Comparison of ENCODE assay signal across 18 mouse cellular contexts in genomic region chr2:17539737-17540136, GRCm38 (mm10).
A peak's percentile ranks its signal among the peaks of the same experiment; 100 is the strongest.
DNase-seq lines count a peak whose midpoint lies in the region; ATAC-seq and TF ChIP-seq lines count a peak whose summit lies in the region.
"Had no signal": no experiment of that assay in that cellular context is flagged by ENCODE, and none has a peak within 500 bp of the region (broad histone marks: within the 10 kb centered on the region; RNA-seq: fewer than 3 reads in every experiment).

No protein-coding gene starts in this region.

- peak overlapping the region in 1 of 2 experiments; percentile 3; a peak in 1 of 4 replicates for H3K4me3 ChIP-seq in heart, embryonic 14.5 days (ENCODE audit: control insufficient read depth in 1 of 2, insufficient read depth in 1 of 2, low read depth in 1 of 2, low read length in 2 of 2)
- H3K4me3 ChIP-seq in lung, embryonic 14.5 days (ENCODE audit: low read depth, low read length): no peak overlapping the region
- no peak overlapping the region for H3K4me3 ChIP-seq in lung, adult 2 months (replicated peaks; ENCODE audit: extremely low read depth, low read depth, low read length)
- H3K4me3 ChIP-seq in lung, embryonic 16.5 days (ENCODE audit: low read length): no peak overlapping the region
- H3K4me3 ChIP-seq: erythroblast, embryonic 14.5 days; forebrain, embryonic 15.5 days; midbrain, embryonic 12.5 days had no signal

- no peak for DNase-seq in heart, postnatal 10 days
- peak; percentile 71 for DNase-seq in lung, embryonic 14.5 days
- no peak for DNase-seq in lung, adult 2 months
- DNase-seq in lung, postnatal 14 days: peak; percentile 9
- DNase-seq in ovary, postnatal 36 days (ENCODE audit: low spot score): no peak
- DNase-seq: cerebellum, adult 9-10 months; gastrocnemius, postnatal 36 days; kidney, adult 9 months; kidney, postnatal 36 days; liver; right cerebral cortex, postnatal 14 days had no signal

- no peaks in the 10 kb centered on the region for H3K9me3 ChIP-seq in heart, embryonic 14.5 days (ENCODE audit: control insufficient read depth, low read length)
- H3K9me3 ChIP-seq in lung, embryonic 14.5 days (ENCODE audit: low read depth, low read length): no peaks in the 10 kb centered on the region
- no peaks in the 10 kb centered on the region for H3K9me3 ChIP-seq in lung, embryonic 16.5 days (ENCODE audit: control insufficient read depth, low read length)
- H3K9me3 ChIP-seq: forebrain, embryonic 15.5 days; midbrain, embryonic 12.5 days had no signal

- H3K4me2 ChIP-seq in heart, embryonic 14.5 days (ENCODE audit: low read length): peak overlapping the region; percentile 53
- H3K4me2 ChIP-seq in lung, embryonic 14.5 days: no peak overlapping the region
- 0 out of 2 replicates have a peak overlapping the region, but pooled peaks have one; percentile 11 for H3K4me2 ChIP-seq in lung, embryonic 16.5 days (ENCODE audit: low read depth, low read length)
- H3K4me2 ChIP-seq: forebrain, embryonic 15.5 days; midbrain, embryonic 12.5 days had no signal

- intact Hi-C loops in heart, postnatal 10 days (cut with DNase I): no loop called here

- peaks cover 6 to 10% of the 10 kb centered on the region in 2 experiments; a peak in 3 of 4 replicates for H3K4me1 ChIP-seq in heart, embryonic 14.5 days (ENCODE audit: control insufficient read depth in 2 of 2, insufficient read depth in 2 of 2, low read length in 2 of 2)
- H3K4me1 ChIP-seq in lung, embryonic 14.5 days (ENCODE audit: insufficient read depth): no peaks in the 10 kb centered on the region; the same call in 1 of the 2 replicates
- no peaks in the 10 kb centered on the region; the same call in 1 of the 2 replicates for H3K4me1 ChIP-seq in lung, adult 2 months (ENCODE audit: control insufficient read depth, insufficient read depth, low read length)
- H3K4me1 ChIP-seq in lung, embryonic 16.5 days (replicated peaks; ENCODE audit: control insufficient read depth, insufficient read depth, low read length): peaks cover 9% of the 10 kb centered on the region; the same call in 1 of the 2 replicates
- H3K4me1 ChIP-seq: forebrain, embryonic 15.5 days; midbrain, embryonic 12.5 days had no signal

- TF ChIP-seq POLR2A in lung, adult 2 months (IDR thresholded peaks at IDR 0.05; ENCODE audit: borderline replicate concordance, extremely low read depth, low read depth, low read length): no peak

- TF ChIP-seq CTCF in lung, embryonic 14.5 days (IDR thresholded peaks at IDR 0.05; ENCODE audit: low read depth): no peak
- TF ChIP-seq CTCF in lung, adult 2 months (IDR thresholded peaks at IDR 0.05; ENCODE audit: insufficient read depth, low read length): no peak

- H3K27me3 ChIP-seq in heart, embryonic 14.5 days (ENCODE audit: control insufficient read depth, insufficient read depth, low read length): no peaks in the 10 kb centered on the region
- H3K27me3 ChIP-seq in lung, embryonic 14.5 days (ENCODE audit: insufficient read depth, low read length): no peaks in the 10 kb centered on the region
- no peaks in the 10 kb centered on the region for H3K27me3 ChIP-seq in lung, embryonic 16.5 days (ENCODE audit: control insufficient read depth, insufficient read depth, low read depth, low read length)
- H3K27me3 ChIP-seq: forebrain, embryonic 15.5 days; midbrain, embryonic 12.5 days had no signal

- no peaks in the 10 kb centered on the region for H3K36me3 ChIP-seq in heart, embryonic 14.5 days (ENCODE audit: control insufficient read depth, insufficient read depth, low read length)
- H3K36me3 ChIP-seq in lung, embryonic 14.5 days (ENCODE audit: insufficient read depth): no peaks in the 10 kb centered on the region
- H3K36me3 ChIP-seq in lung, embryonic 16.5 days (ENCODE audit: control insufficient read depth, insufficient read depth, low read length): no peaks in the 10 kb centered on the region
- H3K36me3 ChIP-seq: forebrain, embryonic 15.5 days; midbrain, embryonic 12.5 days had no signal

- 31% methylated on average over 10 of the region's 10 CpGs for WGBS in heart, embryonic 14.5 days
- WGBS in lung, embryonic 14.5 days: 39% methylated on average over 10 of the region's 10 CpGs
- 59% methylated on average over 10 of the region's 10 CpGs for WGBS in lung, adult 2 months
- WGBS in lung, embryonic 16.5 days: 47% methylated on average over 10 of the region's 10 CpGs

- H3K27ac ChIP-seq in heart, embryonic 14.5 days (replicated peaks in 1 of 2; ENCODE audit: control insufficient read depth in 1 of 2, insufficient read depth in 1 of 2, low read depth in 2 of 2, low read length in 2 of 2): peak overlapping the region; percentile 21 to 22; a peak in 2 of 4 replicates
- no peak overlapping the region; the same call in 1 of the 2 replicates for H3K27ac ChIP-seq in lung, embryonic 14.5 days (ENCODE audit: low read depth)
- peak overlapping the region; percentile 3; the same call in 1 of the 2 replicates for H3K27ac ChIP-seq in lung, embryonic 16.5 days (ENCODE audit: low read length)
- H3K27ac ChIP-seq: forebrain, embryonic 15.5 days; macrophage; midbrain, embryonic 12.5 days; stomach, postnatal 0 days had no signal

- peak overlapping the region; percentile 21; the same call in 1 of the 2 replicates for H3K9ac ChIP-seq in heart, embryonic 14.5 days (ENCODE audit: low read length)
- H3K9ac ChIP-seq in lung, embryonic 14.5 days: no peak overlapping the region
- H3K9ac ChIP-seq in lung, embryonic 16.5 days (ENCODE audit: low read length): no peak overlapping the region
- H3K9ac ChIP-seq: forebrain, embryonic 15.5 days; midbrain, embryonic 12.5 days had no signal

- no peak for ATAC-seq in heart, embryonic 14.5 days (ENCODE audit: insufficient number of reproducible peaks, insufficient read depth, low FRiP score, low read depth)
- ATAC-seq in lung, embryonic 14.5 days (ENCODE audit: insufficient read depth): peak; percentile 54
- ATAC-seq in lung, embryonic 16.5 days (ENCODE audit: low read depth): peak; percentile 69

Comparison
In these comparisons a context has a peak if more than half of its experiments do, and no peak if none do; other contexts are left out.
1. DNase-seq: peak in lung, embryonic 14.5 days (single experiment) and lung, postnatal 14 days (single experiment); none in heart, postnatal 10 days (0 of 2), lung, adult 2 months (single experiment) and ovary, postnatal 36 days (single experiment).